Mouse (Mus musculus): ENCODE measurements around the gene Rmnd1. TPM values are rescaled to one million over a fixed set of nuclear protein-coding genes. Genes with fewer than 3 reads are reported as not detected.

The Rmnd1 gene
- polyA plus RNA-seq, 1 experiment from 2014 or later: 32.7 TPM

GRCm38 (mm10) chr10:4390550-4390949 is 41.6 kb downstream of the Rmnd1 start:
- H3K9me3 ChIP-seq (replicated peaks): no peaks in the 10 kb centered on the region
- H3K4me3 ChIP-seq: no peak overlapping the region
- H3K36me3 ChIP-seq: peaks cover 32% of the 10 kb centered on the region
- ATAC-seq: no peak
- no peak overlapping the region for H3K4me2 ChIP-seq
- H3K9ac ChIP-seq: no peak overlapping the region; the same call in 1 of the 2 replicates
- no peaks in the 10 kb centered on the region for H3K27me3 ChIP-seq (replicated peaks)
- peaks cover 58% of the 10 kb centered on the region for H3K4me1 ChIP-seq
- no peak overlapping the region for H3K27ac ChIP-seq
- WGBS (ENCODE audit: insufficient replicate concordance): 58% methylated on average over 2 of the region's 2 CpGs

GRCm38 (mm10) chr10:4389461-4390112 is 42.6 kb downstream of the Rmnd1 start:
- ATAC-seq: no peak
- Histone ChIP-seq H3K9me3 (replicated peaks) (no peaks in the 10 kb centered on the region), H3K27ac (no peak overlapping the region), H3K4me1 (peaks cover 68% of the 10 kb centered on the region), H3K27me3 (replicated peaks) (no peaks in the 10 kb centered on the region), H3K4me2 (peak overlapping the region; percentile 94), H3K36me3 (peaks cover 22% of the 10 kb centered on the region), H3K9ac (peak overlapping the region; percentile 99), H3K4me3 (peak overlapping the region; percentile 99)
- WGBS (ENCODE audit: insufficient replicate concordance): 61% methylated on average over 5 of the region's 5 CpGs

GRCm38 (mm10) chr10:4389036-4389435 is 43.2 kb downstream of the Rmnd1 start:
- Histone ChIP-seq H3K4me3 (peak overlapping the region; percentile 99), H3K4me2 (peak overlapping the region; percentile 94), H3K9ac (peak overlapping the region; percentile 99), H3K27ac (no peak overlapping the region), H3K4me1 (peaks cover 71% of the 10 kb centered on the region), H3K36me3 (peaks cover 16% of the 10 kb centered on the region), H3K27me3 (replicated peaks) (no peaks in the 10 kb centered on the region), H3K9me3 (replicated peaks) (no peaks in the 10 kb centered on the region)
- 16% methylated on average over 10 of the region's 10 CpGs for WGBS (ENCODE audit: insufficient replicate concordance)
- no peak for ATAC-seq

GRCm38 (mm10) chr10:4388384-4388745 is 43.8 kb downstream of the Rmnd1 start:
- Histone ChIP-seq H3K27ac (peak overlapping the region; percentile 98), H3K4me2 (peak overlapping the region; percentile 94), H3K27me3 (replicated peaks) (no peaks in the 10 kb centered on the region), H3K9me3 (replicated peaks) (no peaks in the 10 kb centered on the region), H3K4me1 (peaks cover 75% of the 10 kb centered on the region), H3K9ac (peak overlapping the region; percentile 99), H3K36me3 (peaks cover 13% of the 10 kb centered on the region), H3K4me3 (peak overlapping the region; percentile 99)
- no peak for ATAC-seq
- 1% methylated on average over 19 of the region's 19 CpGs for WGBS (ENCODE audit: insufficient replicate concordance)

- peaks cover 77% of the 10 kb centered on the region for H3K4me1 ChIP-seq
- peak within 1 kb of the TSS; percentile 94 for H3K4me2 ChIP-seq
- 0% methylated on average over 65 of the region's 87 CpGs for WGBS (ENCODE audit: insufficient replicate concordance)
- no peaks in the 10 kb centered on the region for H3K27me3 ChIP-seq (replicated peaks)
- peak; percentile 0; the same call in 1 of the 2 replicates for ATAC-seq
- H3K27ac ChIP-seq: peak within 1 kb of the TSS; percentile 98
- H3K9me3 ChIP-seq (replicated peaks): no peaks in the 10 kb centered on the region
- H3K4me3 ChIP-seq: peak within 1 kb of the TSS; percentile 99
- H3K9ac ChIP-seq: peak within 1 kb of the TSS; percentile 99
- peaks cover 10% of the 10 kb centered on the region for H3K36me3 ChIP-seq
Measured at GRCm38 (mm10) chr10:4387701-4388383, 44.3 kb downstream of the Rmnd1 start, which contains the start of gene Zbtb2. Gene Zbtb2 (minus strand): TSS chr10:4388108.

- no peaks in the 10 kb centered on the region for H3K27me3 ChIP-seq (replicated peaks)
- WGBS (ENCODE audit: insufficient replicate concordance): 1% methylated on average over 47 of the region's 133 CpGs
- 0 out of 2 replicates have a peak, but pooled peaks cover 3% of the 10 kb centered on the region for H3K36me3 ChIP-seq
- peaks cover 75% of the 10 kb centered on the region for H3K4me1 ChIP-seq
- peak overlapping the region; percentile 99 for H3K4me3 ChIP-seq
- H3K9me3 ChIP-seq (replicated peaks): no peaks in the 10 kb centered on the region
- peak overlapping the region; percentile 98 for H3K27ac ChIP-seq
- peak overlapping the region; percentile 94 for H3K4me2 ChIP-seq
- ATAC-seq: peak; percentile 92
- peak overlapping the region; percentile 99 for H3K9ac ChIP-seq
Measured at GRCm38 (mm10) chr10:4386609-4387591, 45.3 kb downstream of the Rmnd1 start.

- 79% methylated on average over 7 of the region's 7 CpGs for WGBS (ENCODE audit: insufficient replicate concordance)
- ATAC-seq: no peak
Measured at GRCm38 (mm10) chr10:4384244-4384643, 47.9 kb downstream of the Rmnd1 start.

GRCm38 (mm10) chr10:4380748-4381147 is 51.4 kb downstream of the Rmnd1 start:
- Histone ChIP-seq H3K27ac (no peak overlapping the region), H3K4me3 (no peak overlapping the region), H3K27me3 (replicated peaks) (no peaks in the 10 kb centered on the region), H3K4me2 (no peak overlapping the region), H3K9me3 (replicated peaks) (no peaks in the 10 kb centered on the region), H3K4me1 (peaks cover 30% of the 10 kb centered on the region), H3K9ac (no peak overlapping the region), H3K36me3 (no peaks in the 10 kb centered on the region)
- 78% methylated on average over 5 of the region's 5 CpGs for WGBS (ENCODE audit: insufficient replicate concordance)
- ATAC-seq: no peak

More at GRCm38 (mm10) chr10:4384244-4384643, 47.9 kb downstream of the Rmnd1 start:
- Histone ChIP-seq H3K4me3 (no peak overlapping the region), H3K9ac (no peak overlapping the region), H3K27ac (no peak overlapping the region), H3K4me2 (no peak overlapping the region), H3K27me3 (replicated peaks) (no peaks in the 10 kb centered on the region), H3K4me1 (peaks cover 48% of the 10 kb centered on the region), H3K36me3 (no peaks in the 10 kb centered on the region), H3K9me3 (replicated peaks) (no peaks in the 10 kb centered on the region)

- H3K4me2 ChIP-seq: no peak overlapping the region
- H3K27me3 ChIP-seq (replicated peaks): no peaks in the 10 kb centered on the region
- 77% methylated on average over 7 of the region's 7 CpGs for WGBS (ENCODE audit: insufficient replicate concordance)
- H3K36me3 ChIP-seq: peaks cover 14% of the 10 kb centered on the region
- H3K9ac ChIP-seq: no peak overlapping the region
- H3K27ac ChIP-seq: no peak overlapping the region
- H3K4me1 ChIP-seq: no peaks in the 10 kb centered on the region
- no peak for ATAC-seq
- H3K9me3 ChIP-seq (replicated peaks): no peaks in the 10 kb centered on the region
- H3K4me3 ChIP-seq: no peak overlapping the region
Measured at GRCm38 (mm10) chr10:4376931-4377330, 55.3 kb downstream of the Rmnd1 start.

GRCm38 (mm10) chr10:4376461-4376860 is 55.7 kb downstream of the Rmnd1 start:
- no peak overlapping the region for H3K4me2 ChIP-seq
- no peak overlapping the region for H3K27ac ChIP-seq
- H3K9me3 ChIP-seq (replicated peaks): no peaks in the 10 kb centered on the region
- no peak overlapping the region for H3K4me3 ChIP-seq
- ATAC-seq: no peak
- H3K9ac ChIP-seq: no peak overlapping the region
- WGBS (ENCODE audit: insufficient replicate concordance): 65% methylated on average over 7 of the region's 7 CpGs
- no peaks in the 10 kb centered on the region for H3K27me3 ChIP-seq (replicated peaks)
- H3K4me1 ChIP-seq: no peaks in the 10 kb centered on the region
- peaks cover 17% of the 10 kb centered on the region for H3K36me3 ChIP-seq

GRCm38 (mm10) chr10:4375267-4375666 is 56.9 kb downstream of the Rmnd1 start:
- H3K4me2 ChIP-seq: no peak overlapping the region
- ATAC-seq: no peak
- no peak overlapping the region for H3K4me3 ChIP-seq
- H3K9me3 ChIP-seq (replicated peaks): no peaks in the 10 kb centered on the region
- no peaks in the 10 kb centered on the region for H3K27me3 ChIP-seq (replicated peaks)
- H3K4me1 ChIP-seq: no peaks in the 10 kb centered on the region
- H3K36me3 ChIP-seq: peaks cover 27% of the 10 kb centered on the region
- 64% methylated on average over 7 of the region's 7 CpGs for WGBS (ENCODE audit: insufficient replicate concordance)
- no peak overlapping the region for H3K9ac ChIP-seq
- no peak overlapping the region for H3K27ac ChIP-seq

Measured in liver, embryonic 12.5 days (tissue).